Mouse (Mus musculus) E14TG2a.4 (cell line): ENCODE measurements around the gene Cdh15.

ENCODE experiments used
- H3K27me3 ChIP-seq: 2 replicates; pipeline ENCODE4 v1.6.1; 2014; ENCODE audit warnings: low read length, control low read depth; ENCODE audit not compliant: insufficient read depth
- H3K36me3 ChIP-seq: 2 replicates; pipeline ENCODE4 v1.6.1; 2014; ENCODE audit warnings: low read length, control low read depth; ENCODE audit not compliant: insufficient read depth
- H3K4me1 ChIP-seq: replicated peaks from 2 replicates; pipeline ENCODE4 v1.6.1; 2014; ENCODE audit warnings: low read depth, low read length, control low read depth
- H3K4me3 ChIP-seq: replicated peaks from 2 replicates; pipeline ENCODE4 v1.5.1; 2014; ENCODE audit warnings: mild to moderate bottlenecking, low read length
- H3K9me3 ChIP-seq: 2 replicates; pipeline ENCODE4 v1.6.1; 2014; ENCODE audit warnings: low read length, control low read depth
- CTCF ChIP-seq: conservative IDR thresholded peaks from 2 replicates; pipeline ENCODE4 v1.5.1; 2014; ENCODE audit warnings: low read length
- NANOG ChIP-seq: IDR thresholded peaks from 2 replicates; pipeline ENCODE4 v1.6.1; 2014; ENCODE audit warnings: borderline replicate concordance, low read length, mixed read lengths
- POU5F1 ChIP-seq: IDR thresholded peaks from 2 replicates; pipeline ENCODE4 v1.6.1; 2014; ENCODE audit warnings: low read length, borderline replicate concordance

The Cdh15 gene

DNA sequence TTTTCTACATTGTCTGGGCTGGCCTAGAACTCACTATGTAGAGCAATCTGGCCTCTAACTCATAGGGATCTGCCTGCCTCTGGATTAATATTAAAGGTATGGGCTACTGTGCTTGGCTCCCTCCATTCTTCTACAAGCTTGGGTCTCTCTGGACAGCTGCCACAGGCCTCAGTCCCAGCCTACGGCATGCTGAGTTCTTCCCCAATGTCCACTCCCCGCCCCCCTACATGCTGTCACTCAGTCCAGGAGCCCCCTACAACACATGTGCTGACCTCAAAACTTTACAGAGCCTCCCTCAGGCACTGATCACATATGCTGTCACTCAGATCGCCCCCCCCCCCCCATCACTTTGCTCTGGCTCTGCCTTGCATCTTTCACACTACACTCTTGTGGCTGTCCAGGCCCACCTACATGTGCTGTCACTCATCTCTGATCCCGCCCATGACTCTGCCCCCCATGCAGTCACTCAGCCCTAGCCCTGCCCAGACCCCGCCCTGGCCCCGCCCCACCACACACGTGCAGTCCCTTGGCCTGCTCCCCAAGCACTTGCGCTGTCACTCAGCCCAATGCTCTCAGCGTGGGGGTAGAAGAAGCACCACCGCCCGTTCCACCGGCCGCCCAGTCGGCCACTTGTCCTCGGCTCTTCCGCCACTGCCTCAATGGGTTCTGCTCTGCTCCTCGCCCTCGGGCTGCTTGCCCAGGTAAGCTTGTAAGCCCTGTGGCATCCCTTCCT, at the start of gene Cdh15:
Cdh15 (plus strand) TSS at position 138 of the 733 bp plus-strand sequence.
- Histone ChIP-seq H3K4me3 (peak within 1 kb of the TSS; percentile 73), H3K4me1 (peaks cover 23% of the 10 kb centered on the region), H3K9me3 (no peaks in the 10 kb centered on the region), H3K27me3 (peaks cover 26% of the 10 kb centered on the region; the same call in 1 of the 2 replicates), H3K36me3 (no peaks in the 10 kb centered on the region)
- no peak for TF ChIP-seq POU5F1

DNA sequence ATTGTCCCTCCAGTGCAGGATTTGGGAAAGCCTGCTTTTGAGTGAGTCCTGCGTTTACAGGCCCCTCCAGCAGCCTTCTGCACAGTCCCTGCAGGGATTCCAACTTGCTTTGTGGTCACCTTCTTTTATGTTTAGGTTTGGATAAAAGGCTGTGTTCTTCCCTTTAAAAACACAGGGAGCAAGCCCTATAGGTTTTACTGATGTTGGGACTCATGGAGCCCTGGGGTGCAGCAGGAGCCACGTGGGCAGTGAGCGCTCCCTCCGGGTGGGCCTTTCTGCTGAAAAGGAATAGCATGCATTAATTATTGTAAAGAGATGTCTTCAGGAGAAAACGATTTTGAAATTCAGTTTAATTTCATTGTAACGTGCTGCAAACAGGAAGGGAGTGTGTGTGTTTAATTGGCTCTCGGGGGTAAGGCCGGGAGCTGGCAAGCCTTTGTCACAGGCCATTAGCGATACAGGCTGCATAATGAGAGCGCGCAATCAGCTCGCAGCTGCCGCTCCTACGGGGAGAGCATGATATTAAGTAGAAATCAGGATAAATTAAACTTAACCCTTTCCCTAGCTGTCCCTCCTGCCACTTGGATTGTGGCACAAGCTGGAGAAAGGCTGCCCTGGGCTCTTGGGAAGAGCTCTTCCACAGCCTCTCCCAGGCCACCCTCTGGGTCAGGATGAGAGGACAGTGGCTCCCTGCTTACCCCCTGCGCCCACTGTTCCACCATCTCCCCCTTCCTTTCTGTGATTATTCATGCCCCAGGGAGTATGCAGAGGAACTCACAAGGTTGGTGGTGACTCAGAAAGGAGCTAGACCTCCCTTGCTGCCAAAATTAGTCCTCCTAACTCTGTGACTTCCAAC, 43.6 kb upstream of the Cdh15 start:
- no peak overlapping the region for H3K4me3 ChIP-seq
- peaks cover 26% of the 10 kb centered on the region for H3K36me3 ChIP-seq
- H3K4me1 ChIP-seq = no peaks in the 10 kb centered on the region
- no peaks in the 10 kb centered on the region for H3K27me3 ChIP-seq
- no peaks in the 10 kb centered on the region for H3K9me3 ChIP-seq
- no peak for TF ChIP-seq CTCF
- TF ChIP-seq NANOG = no peak
- TF ChIP-seq POU5F1 = no peak

DNA sequence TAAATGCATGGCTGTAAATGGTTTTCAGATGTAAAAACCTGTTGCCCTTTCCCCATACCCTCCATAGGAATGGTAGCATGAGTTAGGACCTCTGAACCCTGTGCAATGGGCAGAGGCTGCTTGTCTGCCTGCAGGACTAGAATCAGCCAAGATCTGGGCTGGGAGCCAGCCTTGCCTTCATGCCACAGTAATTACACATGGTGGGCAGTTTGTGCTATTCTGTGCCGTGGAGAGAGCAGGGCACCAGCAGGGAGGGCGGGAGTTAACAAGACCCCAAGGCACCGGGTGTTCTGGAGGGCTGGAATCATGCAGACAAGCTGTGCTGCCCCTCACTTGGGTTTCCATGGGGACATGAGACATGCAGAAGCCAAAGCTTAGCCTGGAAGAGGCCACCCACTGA, 42.4 kb upstream of the Cdh15 start:
- no peaks in the 10 kb centered on the region for H3K9me3 ChIP-seq
- no peaks in the 10 kb centered on the region for H3K27me3 ChIP-seq
- no peaks in the 10 kb centered on the region for H3K4me1 ChIP-seq
- peaks cover 26% of the 10 kb centered on the region for H3K36me3 ChIP-seq
- TF ChIP-seq CTCF = no peak
- no peak for TF ChIP-seq POU5F1
- no peak for TF ChIP-seq NANOG
- no peak overlapping the region for H3K4me3 ChIP-seq

DNA sequence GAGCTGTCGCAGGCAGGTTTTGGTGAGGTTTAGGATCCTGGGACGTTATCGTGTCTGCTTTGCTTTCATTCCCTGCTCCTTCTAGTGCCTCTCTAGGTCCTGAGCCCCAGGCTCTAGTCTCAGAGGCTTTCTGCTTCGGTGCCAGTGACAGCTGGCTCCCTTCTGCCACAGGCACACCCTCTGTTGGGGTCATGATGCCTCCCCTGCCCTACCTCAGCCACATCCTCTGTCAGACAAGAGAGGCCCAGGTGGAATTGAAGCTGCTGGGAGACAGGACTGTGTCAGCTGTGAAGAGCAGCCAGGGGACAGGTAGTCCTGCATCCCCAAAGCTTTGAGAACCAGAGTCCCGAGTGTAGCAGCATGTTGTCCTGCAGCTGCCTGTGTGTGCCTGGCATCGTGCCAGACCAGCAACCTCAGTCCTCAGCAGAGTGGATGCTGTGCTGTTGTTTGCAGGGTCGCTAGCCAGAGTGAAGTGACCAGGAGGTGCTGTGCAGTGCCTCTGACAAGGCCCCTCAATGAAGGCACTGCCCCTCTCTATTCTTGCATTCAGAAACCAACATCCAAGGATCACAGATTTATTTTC, 40.7 kb upstream of the Cdh15 start:
- peaks cover 31% of the 10 kb centered on the region for H3K36me3 ChIP-seq
- H3K9me3 ChIP-seq = no peaks in the 10 kb centered on the region
- TF ChIP-seq CTCF = no peak
- TF ChIP-seq NANOG = no peak
- no peak for TF ChIP-seq POU5F1
- H3K4me3 ChIP-seq = no peak overlapping the region
- no peaks in the 10 kb centered on the region for H3K27me3 ChIP-seq
- no peaks in the 10 kb centered on the region for H3K4me1 ChIP-seq

DNA sequence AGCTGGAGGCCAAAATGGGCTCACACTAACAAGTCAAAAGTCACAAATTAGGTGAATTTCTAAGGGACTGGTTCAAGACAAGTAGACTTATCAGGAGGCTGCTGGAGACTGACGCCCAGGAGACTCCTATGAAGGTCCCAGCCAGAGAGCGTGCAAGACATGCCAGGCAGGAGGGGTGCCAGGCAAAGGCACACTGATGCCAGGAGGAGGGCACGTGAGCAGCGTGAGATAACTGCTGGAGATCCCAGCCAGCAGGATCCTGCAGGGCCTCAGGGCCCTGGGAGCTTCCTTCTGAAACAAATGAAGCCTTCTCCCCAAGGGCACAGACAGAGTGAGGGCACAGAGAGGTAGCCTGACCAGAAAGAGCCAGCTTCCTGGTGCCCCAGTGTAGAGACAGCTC, 39.9 kb upstream of the Cdh15 start:
- H3K9me3 ChIP-seq = no peaks in the 10 kb centered on the region

DNA sequence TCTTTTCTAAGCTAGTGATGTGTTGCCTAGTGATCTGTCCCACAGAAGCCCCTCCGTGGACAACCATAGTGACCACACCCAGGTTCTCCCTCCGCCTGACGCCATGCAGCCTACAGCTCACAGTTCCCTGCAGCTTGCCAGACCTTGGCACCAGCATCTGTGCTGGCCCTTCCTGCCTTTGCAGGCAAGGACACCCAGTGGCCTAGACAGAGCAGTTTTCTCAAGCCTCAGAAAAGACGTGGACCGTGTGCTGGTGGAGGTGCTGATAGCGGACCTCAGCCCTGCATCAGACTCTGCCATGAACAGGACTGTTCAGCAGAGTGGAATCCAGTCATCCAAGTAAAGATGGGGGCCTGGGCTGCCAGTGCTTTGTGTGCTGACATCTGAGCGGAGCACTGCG, 37.4 kb upstream of the Cdh15 start:
- Histone ChIP-seq H3K27me3 (no peaks in the 10 kb centered on the region), H3K9me3 (no peaks in the 10 kb centered on the region), H3K4me3 (no peak overlapping the region), H3K36me3 (peaks cover 29% of the 10 kb centered on the region), H3K4me1 (peaks cover 14% of the 10 kb centered on the region)
- TF ChIP-seq POU5F1 = no peak
- TF ChIP-seq NANOG = no peak
- TF ChIP-seq CTCF = no peak

More for the DNA sequence above, 39.9 kb upstream of the Cdh15 start:
- Histone ChIP-seq H3K4me3 (no peak overlapping the region), H3K27me3 (no peaks in the 10 kb centered on the region), H3K4me1 (no peaks in the 10 kb centered on the region), H3K36me3 (peaks cover 24% of the 10 kb centered on the region)
- TF ChIP-seq CTCF (no peak), POU5F1 (no peak), NANOG (no peak)

DNA sequence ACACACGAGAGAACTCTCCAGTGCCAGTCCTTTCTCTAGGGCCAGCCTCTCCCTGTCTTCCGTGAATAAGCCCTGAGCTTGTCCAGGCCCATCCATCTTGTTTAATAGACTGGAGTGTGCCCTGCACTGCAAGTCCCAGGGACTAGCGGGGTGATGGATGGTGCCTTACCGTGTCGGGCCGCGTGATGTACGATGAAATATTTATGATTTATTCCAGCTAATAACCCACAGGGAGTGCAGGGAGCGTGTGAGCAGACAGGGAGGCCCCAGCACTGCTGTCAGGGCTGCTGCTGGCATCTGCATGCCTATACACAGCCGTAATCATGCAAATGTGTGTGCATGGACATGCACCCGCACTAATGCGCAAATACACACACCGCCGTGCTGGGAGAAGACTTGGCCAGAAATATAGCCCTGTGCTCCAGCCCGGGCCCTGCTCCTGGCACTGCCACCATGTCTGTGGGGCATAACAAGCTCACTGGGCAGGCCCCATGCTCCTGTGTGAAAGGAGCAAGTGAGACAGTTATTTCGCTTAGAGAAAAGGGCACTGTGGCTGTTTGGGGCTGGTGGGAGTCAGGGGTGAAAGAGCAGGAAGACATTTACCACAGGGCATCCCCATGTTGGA, 35.8 kb upstream of the Cdh15 start:
- TF ChIP-seq CTCF = no peak
- no peak for TF ChIP-seq NANOG
- H3K4me3 ChIP-seq = no peak overlapping the region
- peaks cover 14% of the 10 kb centered on the region for H3K4me1 ChIP-seq
- H3K36me3 ChIP-seq = peaks cover 35% of the 10 kb centered on the region
- no peaks in the 10 kb centered on the region for H3K27me3 ChIP-seq
- no peaks in the 10 kb centered on the region for H3K9me3 ChIP-seq

DNA sequence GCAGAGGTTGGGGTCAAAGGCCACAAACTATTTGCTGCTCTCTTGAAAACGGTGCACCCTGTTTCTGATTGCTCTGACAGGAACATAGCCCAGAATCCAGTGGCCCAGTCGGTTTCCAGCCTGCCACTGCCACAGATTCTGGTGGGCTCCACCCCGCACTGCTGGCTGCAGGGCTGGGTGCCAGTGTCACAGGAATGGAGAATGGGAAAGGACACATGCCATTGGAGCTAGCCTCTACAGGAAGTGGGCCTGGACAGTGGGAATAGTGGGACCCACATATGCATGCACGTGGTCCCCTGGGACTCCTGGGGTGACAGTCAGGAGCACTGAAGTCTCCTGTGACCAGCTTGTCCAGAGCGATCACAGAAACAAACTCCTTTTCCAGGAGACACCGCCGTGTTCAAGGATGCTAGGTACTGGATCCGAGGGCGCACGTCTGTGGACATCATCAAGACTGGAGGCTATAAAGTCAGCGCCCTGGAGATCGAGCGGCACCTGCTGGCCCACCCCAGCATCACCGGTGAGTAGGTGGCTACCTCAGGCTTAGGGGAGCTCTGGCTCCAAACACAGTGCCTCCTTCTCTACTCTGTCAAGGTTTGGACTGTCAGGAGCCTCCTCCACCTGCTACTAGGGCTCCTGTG, 35.0 kb upstream of the Cdh15 start:
- Histone ChIP-seq H3K4me1 (peaks cover 14% of the 10 kb centered on the region), H3K4me3 (no peak overlapping the region), H3K9me3 (no peaks in the 10 kb centered on the region), H3K36me3 (peaks cover 42% of the 10 kb centered on the region), H3K27me3 (no peaks in the 10 kb centered on the region)
- TF ChIP-seq CTCF (peak; percentile 28), NANOG (no peak)
